Mouse (Mus musculus) embryonic fibroblast, embryonic 13.5 days (primary cell): ENCODE results near the gene Oprm1.

ENCODE experiments used
- CTCF ChIP-seq: IDR thresholded peaks from 2 replicates; pipeline ENCODE4 v1.5.1; 2011; ENCODE audit warnings: mild to moderate bottlenecking, control low read depth, low read length, moderate library complexity, borderline replicate concordance; ENCODE audit not compliant: insufficient read depth
- POLR2A ChIP-seq: IDR thresholded peaks from 2 replicates; pipeline ENCODE4 v1.6.1; 2011; ENCODE audit warnings: low read depth, mild to moderate bottlenecking, control low read depth, low read length, moderate library complexity

GRCm38 (mm10) chr10:7047288-7047918 is 289.1 kb downstream of the Oprm1 start:
- TF ChIP-seq POLR2A, result no peak
- TF ChIP-seq CTCF, result no peak
